7 mouse cellular contexts compared by ENCODE assay signal in genomic region chr5:30774601-30775371, GRCm38 (mm10). TPM values are rescaled to one million over a fixed set of nuclear protein-coding genes. Genes with fewer than 3 reads are reported as not detected.
DNase-seq lines count a peak whose midpoint lies in the region; ATAC-seq and TF ChIP-seq lines count a peak whose summit lies in the region.

No protein-coding gene starts in this region.

- H3K9ac ChIP-seq in embryonic facial prominence, embryonic 11.5 days (replicated peaks; ENCODE audit: low read length), result peak overlapping the region; percentile 35
- H3K9ac ChIP-seq in midbrain, embryonic 13.5 days (replicated peaks), result peak overlapping the region; percentile 55

- no peaks in the 10 kb centered on the region for H3K9me3 ChIP-seq in embryonic facial prominence, embryonic 11.5 days (replicated peaks; ENCODE audit: control insufficient read depth, low read length)
- no peaks in the 10 kb centered on the region for H3K9me3 ChIP-seq in limb, embryonic 10.5 days (replicated peaks)
- H3K9me3 ChIP-seq in midbrain, embryonic 13.5 days, result no peaks in the 10 kb centered on the region

- no peaks in the 10 kb centered on the region for H3K27me3 ChIP-seq in embryonic facial prominence, embryonic 11.5 days (ENCODE audit: control insufficient read depth, insufficient read depth, low read length)
- H3K27me3 ChIP-seq in limb, embryonic 10.5 days (ENCODE audit: low read depth, poor library complexity, severe bottlenecking), result peaks cover 17% of the 10 kb centered on the region
- H3K27me3 ChIP-seq in midbrain, embryonic 13.5 days, result no peaks in the 10 kb centered on the region
- no peaks in the 10 kb centered on the region for H3K27me3 ChIP-seq in small intestine, adult 2 months (ENCODE audit: control insufficient read depth, insufficient read depth, low read length)

- no peak overlapping the region for H3K27ac ChIP-seq in embryonic facial prominence, embryonic 11.5 days (replicated peaks; ENCODE audit: low read depth, low read length)
- no peak overlapping the region for H3K27ac ChIP-seq in limb, embryonic 10.5 days
- H3K27ac ChIP-seq in midbrain, embryonic 13.5 days, result peak overlapping the region; percentile 76
- no peak overlapping the region for H3K27ac ChIP-seq in small intestine, adult 2 months (ENCODE audit: insufficient read depth, low read depth, low read length)

- WGBS in embryonic facial prominence, embryonic 11.5 days, result 12% methylated on average over 20 of the region's 20 CpGs
- 14% methylated on average over 20 of the region's 20 CpGs for WGBS in limb, embryonic 10.5 days
- WGBS in midbrain, embryonic 13.5 days, result 7% methylated on average over 20 of the region's 20 CpGs
- 10% methylated on average over 20 of the region's 20 CpGs for WGBS in small intestine, adult 2 months

- H3K4me3 ChIP-seq in embryonic facial prominence, embryonic 11.5 days (ENCODE audit: low read depth, low read length), result peak overlapping the region; percentile 23; the same call in 1 of the 2 replicates
- H3K4me3 ChIP-seq in limb, embryonic 10.5 days, result peak overlapping the region; percentile 48
- peak overlapping the region; percentile 29 for H3K4me3 ChIP-seq in midbrain, embryonic 13.5 days (replicated peaks)
- H3K4me3 ChIP-seq in small intestine, adult 2 months (ENCODE audit: low read depth, low read length), result peak overlapping the region; percentile 16; the same call in 1 of the 2 replicates

- DNase-seq in adrenal gland, postnatal 14 days, result peak; percentile 95
- peak; percentile 91 for DNase-seq in embryonic facial prominence, embryonic 11.5 days (ENCODE audit: low spot score)
- peak; percentile 98 for DNase-seq in heart, adult 11 months
- peak; percentile 86 for DNase-seq in kidney, adult 18-20 months
- DNase-seq in limb, embryonic 10.5 days (ENCODE audit: low spot score), result peak; percentile 86

- TF ChIP-seq CTCF in small intestine, adult 2 months (IDR thresholded peaks at IDR 0.05; ENCODE audit: extremely low read depth, insufficient read length, insufficient replicate concordance, low read depth, low read length), result peak; percentile 82

- H3K4me2 ChIP-seq in embryonic facial prominence, embryonic 11.5 days (ENCODE audit: low read depth, low read length), result peak overlapping the region; percentile 53
- H3K4me2 ChIP-seq in midbrain, embryonic 13.5 days (replicated peaks), result peak overlapping the region; percentile 52

- H3K36me3 ChIP-seq in embryonic facial prominence, embryonic 11.5 days (replicated peaks; ENCODE audit: control insufficient read depth, insufficient read depth, low read depth, low read length), result no peaks in the 10 kb centered on the region
- H3K36me3 ChIP-seq in limb, embryonic 10.5 days, result no peaks in the 10 kb centered on the region
- peaks cover 27% of the 10 kb centered on the region for H3K36me3 ChIP-seq in midbrain, embryonic 13.5 days
- no peaks in the 10 kb centered on the region for H3K36me3 ChIP-seq in small intestine, adult 2 months (ENCODE audit: control insufficient read depth, insufficient read depth, low read length)

- no peak for TF ChIP-seq POLR2A in small intestine, adult 2 months (IDR thresholded peaks at IDR 0.05; ENCODE audit: low read depth, low read length)

- ATAC-seq in embryonic facial prominence, embryonic 11.5 days (replicated peaks; ENCODE audit: insufficient number of reproducible peaks, low FRiP score, low TSS enrichment, low read depth), result 0 out of 2 replicates have a peak, but pooled peaks have one; percentile 46
- peak; percentile 81 for ATAC-seq in midbrain, embryonic 13.5 days

- no peaks in the 10 kb centered on the region for H3K4me1 ChIP-seq in embryonic facial prominence, embryonic 11.5 days (ENCODE audit: control insufficient read depth, insufficient read depth, low read length)
- peaks cover 6% of the 10 kb centered on the region for H3K4me1 ChIP-seq in limb, embryonic 10.5 days
- H3K4me1 ChIP-seq in midbrain, embryonic 13.5 days (replicated peaks), result peaks cover 35% of the 10 kb centered on the region
- no peaks in the 10 kb centered on the region for H3K4me1 ChIP-seq in small intestine, adult 2 months (ENCODE audit: control insufficient read depth, insufficient read depth, insufficient read length, low read length)

RNA-seq across cellular contexts. Expression of gene Mapre3, which starts 39.7 kb away (rescaled TPM):
- 44.1 and 46.5 TPM in 2 replicates for total RNA-seq in adrenal gland, postnatal 14 days (2021)
- 15.4 and 18.1 TPM in 2 replicates for polyA plus RNA-seq in embryonic facial prominence, embryonic 11.5 days (2014; fragmentation: Nextera tagmentation; extraction: Ambion mirVana)
- polyA plus RNA-seq in limb, embryonic 10.5 days (2016; fragmentation: Nextera tagmentation; extraction: Ambion mirVana), result 12.2 and 17.0 TPM in 2 replicates
- polyA plus RNA-seq in midbrain, embryonic 13.5 days (2015; fragmentation: Nextera tagmentation; extraction: Ambion mirVana), result 111 and 113 TPM in 2 replicates
- polyA plus RNA-seq in small intestine, adult 2 months (2012; rRNA removed), result 26.2 and 28.7 TPM in 2 replicates
